Mouse (Mus musculus): ENCODE measurements around the gene Limch1.

GRCm38 (mm10) chr5:66810396-66810795, 64.8 kb downstream of the Limch1 start:
- no peak for TF ChIP-seq CTCF (IDR thresholded peaks at IDR 0.05; ENCODE audit: low read depth)
- TF ChIP-seq EP300 (IDR thresholded peaks at IDR 0.05; ENCODE audit: low read depth) = no peak

Data from liver, embryonic 14.5 days (tissue).